In the genomic region with DNA sequence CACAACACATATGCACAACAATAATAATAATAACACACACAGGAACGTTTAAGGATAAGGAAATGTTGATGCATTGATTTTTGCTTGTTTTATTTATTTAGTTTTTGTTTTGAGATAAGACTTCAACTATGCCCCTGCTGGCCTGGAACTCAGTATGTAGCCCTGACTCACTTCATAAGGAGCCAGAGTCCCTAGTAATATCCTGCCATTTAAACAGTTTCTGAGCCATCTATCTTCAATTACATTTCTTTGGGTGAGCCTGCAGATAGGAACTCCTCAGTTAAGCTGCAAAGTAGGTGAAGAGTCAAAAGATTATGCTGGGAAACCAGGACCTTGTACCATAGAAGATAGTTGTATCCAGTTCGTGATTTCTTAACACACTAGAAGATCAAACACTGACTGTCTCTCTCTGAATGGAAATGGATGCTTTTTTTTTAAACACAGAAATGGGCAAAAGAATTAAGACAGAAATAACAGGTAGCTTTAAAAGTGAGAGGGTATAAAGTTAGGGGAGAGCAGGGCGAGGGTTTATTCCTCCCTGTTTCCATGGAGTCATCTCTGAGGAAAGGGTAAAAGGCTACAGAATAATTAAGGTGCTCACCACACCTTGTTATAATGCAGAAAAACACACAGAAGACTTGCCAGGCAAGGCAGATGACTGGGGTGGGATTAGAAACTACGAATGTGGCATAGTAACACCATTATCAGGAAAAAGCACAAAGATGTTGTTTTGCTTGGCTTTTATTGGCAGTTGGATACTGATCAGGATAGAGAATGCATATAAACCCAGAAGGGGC, we compare ENCODE assay signal across 30 mouse cellular contexts. TPM values are rescaled to one million over a fixed set of nuclear protein-coding genes. Genes with fewer than 3 reads are reported as not detected.
DNase-seq lines count a peak whose midpoint lies in the region; ATAC-seq and TF ChIP-seq lines count a peak whose summit lies in the region.
"Had no signal": no experiment of that assay in that cellular context is flagged by ENCODE, and none has a peak within 500 bp of the region (broad histone marks: within the 10 kb centered on the region; RNA-seq: fewer than 3 reads in every experiment).

No protein-coding gene starts in this region.

- peak overlapping the region; percentile 44; the same call in 1 of the 2 replicates for H3K27ac ChIP-seq in liver, postnatal 0 days (ENCODE audit: low read depth)
- peak overlapping the region; percentile 64 for H3K27ac ChIP-seq in embryonic fibroblast, embryonic 13.5 days (ENCODE audit: insufficient read depth, low read length)
- H3K27ac ChIP-seq in stomach, postnatal 0 days (replicated peaks) = peak overlapping the region; percentile 89
- H3K27ac ChIP-seq: heart, embryonic 15.5 days; hindbrain, embryonic 13.5 days; left cerebral cortex, adult 2 months; macrophage; midbrain, embryonic 15.5 days; neural tube, embryonic 13.5 days had no signal

- H3K4me3 ChIP-seq in liver, postnatal 0 days (ENCODE audit: low read depth, low read length) = no peak overlapping the region
- H3K4me3 ChIP-seq in embryonic fibroblast, embryonic 13.5 days (ENCODE audit: insufficient read depth, low read length) = no peak overlapping the region
- no peak overlapping the region for H3K4me3 ChIP-seq in stomach, postnatal 0 days (ENCODE audit: low read depth, low read length)
- H3K4me3 ChIP-seq: heart, embryonic 15.5 days; hindbrain, embryonic 13.5 days; left cerebral cortex, adult 2 months; midbrain, embryonic 15.5 days; neural tube, embryonic 13.5 days had no signal

- H3K27me3 ChIP-seq in liver, postnatal 0 days (ENCODE audit: insufficient read depth, low read length) = no peaks in the 10 kb centered on the region
- H3K27me3 ChIP-seq in stomach, postnatal 0 days (ENCODE audit: control insufficient read depth, insufficient read depth, low read length) = no peaks in the 10 kb centered on the region
- H3K27me3 ChIP-seq: heart, embryonic 15.5 days; hindbrain, embryonic 13.5 days; midbrain, embryonic 15.5 days; neural tube, embryonic 13.5 days had no signal

- no peak for DNase-seq in liver, postnatal 0 days
- no peak for DNase-seq in liver
- DNase-seq in large intestine, adult 2 months (ENCODE audit: low read depth, low spot score) = peak; percentile 72
- no peak for DNase-seq in stomach, postnatal 0 days (ENCODE audit: low spot score)
- DNase-seq in kidney, postnatal 10 days = no peak
- DNase-seq in ovary, adult 18-20 months (ENCODE audit: low spot score) = no peak
- DNase-seq: adrenal gland, adult 8-10 months; cerebellum, adult 2 months; cerebellum, postnatal 36 days; gastrocnemius, postnatal 10 days; heart, postnatal 36 days; kidney, postnatal 36 days; right cerebral cortex, adult 18-20 months; right cerebral cortex, postnatal 4 days had no signal

- TF ChIP-seq CTCF in liver, postnatal 0 days (IDR thresholded peaks at IDR 0.05; ENCODE audit: low read depth) = no peak
- no peak for TF ChIP-seq CTCF in embryonic fibroblast, embryonic 13.5 days (IDR thresholded peaks at IDR 0.05; ENCODE audit: borderline replicate concordance, insufficient read depth, low read length)
- TF ChIP-seq CTCF in stomach, postnatal 0 days (IDR thresholded peaks at IDR 0.05; ENCODE audit: low read depth) = no peak

- ATAC-seq in liver, postnatal 0 days = no peak
- peak; percentile 82 for ATAC-seq in stomach, postnatal 0 days (ENCODE audit: low FRiP score, low TSS enrichment)
- ATAC-seq: activated CD4-positive, CD25-positive, alpha-beta regulatory T cell, adult 4 months; forebrain, embryonic 16.5 days; midbrain, embryonic 15.5 days had no signal

- H3K36me3 ChIP-seq in liver, postnatal 0 days (replicated peaks; ENCODE audit: insufficient read depth, low read length) = no peaks in the 10 kb centered on the region
- no peaks in the 10 kb centered on the region for H3K36me3 ChIP-seq in stomach, postnatal 0 days (ENCODE audit: control insufficient read depth, insufficient read depth, low read length)
- H3K36me3 ChIP-seq: heart, embryonic 15.5 days; hindbrain, embryonic 13.5 days; midbrain, embryonic 15.5 days; neural tube, embryonic 13.5 days had no signal

- no peak overlapping the region for H3K4me2 ChIP-seq in liver, postnatal 0 days (ENCODE audit: low read depth, low read length)
- no peak overlapping the region for H3K4me2 ChIP-seq in stomach, postnatal 0 days (replicated peaks; ENCODE audit: low read depth)
- H3K4me2 ChIP-seq: heart, embryonic 15.5 days; hindbrain, embryonic 13.5 days; midbrain, embryonic 15.5 days; neural tube, embryonic 13.5 days had no signal

- H3K9me3 ChIP-seq in liver, postnatal 0 days (ENCODE audit: low read length) = no peaks in the 10 kb centered on the region
- no peaks in the 10 kb centered on the region for H3K9me3 ChIP-seq in stomach, postnatal 0 days (ENCODE audit: control insufficient read depth, low read length)
- H3K9me3 ChIP-seq: heart, embryonic 15.5 days; hindbrain, embryonic 13.5 days; midbrain, embryonic 15.5 days; neural tube, embryonic 13.5 days had no signal

- no peak overlapping the region for H3K9ac ChIP-seq in liver, postnatal 0 days (replicated peaks)
- no peak overlapping the region for H3K9ac ChIP-seq in stomach, postnatal 0 days (ENCODE audit: low read length)
- H3K9ac ChIP-seq: heart, embryonic 15.5 days; hindbrain, embryonic 13.5 days; midbrain, embryonic 15.5 days; neural tube, embryonic 13.5 days had no signal

- TF ChIP-seq POLR2A in embryonic fibroblast, embryonic 13.5 days (IDR thresholded peaks at IDR 0.05; ENCODE audit: low read depth, low read length) = no peak

- no peak for TF ChIP-seq EP300 in liver, postnatal 0 days (IDR thresholded peaks at IDR 0.05; ENCODE audit: low read depth)
- TF ChIP-seq EP300 in stomach, postnatal 0 days (optimal IDR thresholded peaks at IDR 0.05) = no peak

- 58% methylated on average over 4 of the region's 4 CpGs for WGBS in liver, postnatal 0 days (ENCODE audit: insufficient replicate concordance)
- 33% methylated on average over 4 of the region's 4 CpGs for WGBS in large intestine, adult 2 months
- 49% methylated on average over 4 of the region's 4 CpGs for WGBS in stomach, postnatal 0 days

- no peaks in the 10 kb centered on the region; the same call in 1 of the 2 replicates for H3K4me1 ChIP-seq in liver, postnatal 0 days (ENCODE audit: insufficient read depth)
- peaks cover 7% of the 10 kb centered on the region for H3K4me1 ChIP-seq in embryonic fibroblast, embryonic 13.5 days (ENCODE audit: control insufficient read depth, insufficient read depth, low read length)
- H3K4me1 ChIP-seq in stomach, postnatal 0 days (replicated peaks; ENCODE audit: control insufficient read depth, insufficient read depth) = no peaks in the 10 kb centered on the region
- H3K4me1 ChIP-seq: heart, embryonic 15.5 days; hindbrain, embryonic 13.5 days; midbrain, embryonic 15.5 days; neural tube, embryonic 13.5 days had no signal

RNA-seq across cellular contexts. Expression of a gene that starts 7.2 kb away (rescaled TPM):
- 42.2 and 48.3 TPM in 2 replicates for polyA plus RNA-seq in liver, postnatal 0 days (2015; fragmentation: Nextera tagmentation; extraction: Ambion mirVana)
- not detected in 2 replicates for polyA plus RNA-seq in embryonic fibroblast, embryonic 13.5 days (2011; ENCODE audit: insufficient read length, low read depth, missing spikeins)
- polyA plus RNA-seq in large intestine, adult 2 months (2012; rRNA removed) = 493 and 1,413 TPM in 2 replicates
- polyA plus RNA-seq in stomach, postnatal 0 days (2015; fragmentation: Nextera tagmentation; extraction: Ambion mirVana) = 18.2 and 21.5 TPM in 2 replicates
- polyA plus RNA-seq: activated CD4-positive, CD25-positive, alpha-beta regulatory T cell, adult 4 months; C2C12; cerebellum, adult 2 months; embryonic facial prominence, embryonic 14.5 days; forebrain, embryonic 16.5 days; hindbrain, embryonic 13.5 days; kidney, embryonic 14.5 days; limb, embryonic 14.5 days; macrophage; neural tube, embryonic 13.5 days; testis, adult 2 months had no signal

RNA-seq across cellular contexts. Expression of a gene that starts 31.5 kb away (rescaled TPM):
- polyA plus RNA-seq in liver, postnatal 0 days (2015; fragmentation: Nextera tagmentation; extraction: Ambion mirVana) = not detected in 2 replicates
- not detected in 2 replicates for polyA plus RNA-seq in embryonic fibroblast, embryonic 13.5 days (2011; ENCODE audit: insufficient read length, low read depth, missing spikeins)
- polyA plus RNA-seq in large intestine, adult 2 months (2012; rRNA removed) = not detected in 2 replicates
- not detected in 2 replicates for polyA plus RNA-seq in stomach, postnatal 0 days (2015; fragmentation: Nextera tagmentation; extraction: Ambion mirVana)
- polyA plus RNA-seq: activated CD4-positive, CD25-positive, alpha-beta regulatory T cell, adult 4 months; C2C12; cerebellum, adult 2 months; embryonic facial prominence, embryonic 14.5 days; forebrain, embryonic 16.5 days; heart, embryonic 15.5 days; hindbrain, embryonic 13.5 days; kidney, embryonic 14.5 days; limb, embryonic 14.5 days; liver, embryonic 16.5 days; macrophage; midbrain, embryonic 15.5 days; neural tube, embryonic 13.5 days; testis, adult 2 months; urinary bladder, adult 2 months had no signal

RNA-seq across cellular contexts. Expression of a gene that starts 36.3 kb away (rescaled TPM):
- 70.7 and 75.1 TPM in 2 replicates for polyA plus RNA-seq in liver, postnatal 0 days (2015; fragmentation: Nextera tagmentation; extraction: Ambion mirVana)
- polyA plus RNA-seq in embryonic fibroblast, embryonic 13.5 days (2011; ENCODE audit: insufficient read length, low read depth, missing spikeins) = 72.3 and 85.7 TPM in 2 replicates
- 52.5 and 64.0 TPM in 2 replicates for polyA plus RNA-seq in large intestine, adult 2 months (2012; rRNA removed)
- 385 and 409 TPM in 2 replicates for polyA plus RNA-seq in stomach, postnatal 0 days (2015; fragmentation: Nextera tagmentation; extraction: Ambion mirVana)

Comparison
In these comparisons a context has a peak if more than half of its experiments do, and no peak if none do; other contexts are left out.
1. RNA of a gene that starts 7.2 kb away (polyA plus RNA-seq): 493 to 1,413 TPM in large intestine, adult 2 months, 42.2 to 48.3 TPM in liver, postnatal 0 days and 18.2 to 21.5 TPM in stomach, postnatal 0 days; not detected in embryonic fibroblast, embryonic 13.5 days; every median in the first group is over 10 times any median in the second.
2. Peak in every context shown above with its lines, with median percentiles within 50 percentile points of each other: H3K27ac ChIP-seq.